ENCODE assay signal across 8 mouse cellular contexts in the genomic region with DNA sequence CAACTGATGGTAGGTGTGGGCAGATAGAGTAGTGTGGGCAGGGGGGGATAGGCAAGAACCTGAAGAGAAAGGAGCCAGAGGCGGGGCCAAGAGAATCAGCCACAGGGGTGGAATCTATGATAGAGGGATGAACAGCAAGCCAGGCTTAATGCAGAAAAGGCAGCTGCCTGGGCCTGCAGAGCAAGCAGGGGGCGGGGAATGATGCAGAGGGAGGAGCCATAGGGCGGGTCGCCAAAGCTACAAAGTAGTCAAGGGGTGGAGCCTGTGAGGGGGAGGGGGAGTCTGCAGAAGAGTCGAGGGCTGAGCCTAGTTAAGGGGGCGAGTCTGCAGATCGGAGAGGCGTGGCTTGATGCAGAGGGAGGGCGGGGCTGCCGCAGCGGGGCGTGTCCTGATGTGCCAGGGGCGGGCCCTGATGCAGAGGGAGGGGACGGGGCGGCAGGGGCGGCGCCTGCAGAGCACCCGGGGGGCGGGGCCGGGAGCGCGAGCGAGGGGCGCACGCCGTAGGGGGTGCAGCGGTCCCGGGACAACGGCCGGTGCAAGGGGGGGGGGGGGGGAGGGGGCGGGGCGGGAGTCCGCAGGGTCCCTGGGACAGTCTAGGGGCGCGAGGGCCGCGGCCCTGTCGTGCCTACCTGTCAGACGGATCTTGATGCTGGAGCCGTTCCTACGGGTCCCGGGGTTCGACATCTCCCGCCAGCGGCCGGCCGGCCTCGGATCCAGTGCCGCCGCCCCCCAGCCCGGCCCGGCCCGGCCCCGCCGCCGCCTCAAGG. TPM values are rescaled to one million over a fixed set of nuclear protein-coding genes. Genes with fewer than 3 reads are reported as not detected.
A peak's percentile ranks its signal among the peaks of the same experiment; 100 is the strongest.
DNase-seq lines count a peak whose midpoint lies in the region; ATAC-seq lines count a peak whose summit lies in the region.

No protein-coding gene starts in this region.

- H3K36me3 ChIP-seq in hindbrain, embryonic 12.5 days = no peaks in the 10 kb centered on the region

- peaks cover 40% of the 10 kb centered on the region for H3K4me1 ChIP-seq in hindbrain, embryonic 12.5 days

- H3K27me3 ChIP-seq in hindbrain, embryonic 12.5 days = peaks cover 8% of the 10 kb centered on the region

- H3K9me3 ChIP-seq in hindbrain, embryonic 12.5 days (replicated peaks) = no peaks in the 10 kb centered on the region

- under 1% methylated on average over 21 of the region's 56 CpGs for WGBS in hindbrain, embryonic 12.5 days

- ATAC-seq in hindbrain, embryonic 12.5 days (ENCODE audit: low FRiP score) = peak; percentile 83

- peak overlapping the region; percentile 92 for H3K27ac ChIP-seq in hindbrain, embryonic 12.5 days

- peak overlapping the region; percentile 81 for H3K4me2 ChIP-seq in hindbrain, embryonic 12.5 days (replicated peaks)

- peak overlapping the region; percentile 95 for H3K9ac ChIP-seq in hindbrain, embryonic 12.5 days

- H3K4me3 ChIP-seq in hindbrain, embryonic 12.5 days = peak overlapping the region; percentile 87

- peak; percentile 96 for DNase-seq in R1 (ENCODE audit: low read depth, low spot score)
- peak; percentile 90 to 92 for DNase-seq in cerebellum, postnatal 10 days
- peak; percentile 83 to 87 for DNase-seq in frontal cortex, postnatal 10 days (ENCODE audit: low spot score in 2 of 2)
- peak; percentile 72 to 78 for DNase-seq in layer of hippocampus, postnatal 36 days
- peak; percentile 90 for DNase-seq in lung, postnatal 25 days (ENCODE audit: low spot score)
- DNase-seq in retina, embryonic 14.5 days (ENCODE audit: low spot score) = peak; percentile 95
- DNase-seq in thymus, postnatal 36 days = peak; percentile 92 to 93

RNA-seq across cellular contexts. Expression of a gene that starts 0.6 kb away (rescaled TPM):
- 32.6 and 33.3 TPM in 2 replicates for polyA plus RNA-seq in hindbrain, embryonic 12.5 days (2016; fragmentation: Nextera tagmentation; extraction: Ambion mirVana)
- 10 to 100 TPM; 28.7 to 29.9 TPM for total RNA-seq in layer of hippocampus, postnatal 36 days (2021)

Comparison
In these comparisons a context has a peak if more than half of its experiments do, and no peak if none do; other contexts are left out.
1. Peak in every context shown above with its lines: DNase-seq, ATAC-seq, H3K4me3 ChIP-seq and H3K27ac ChIP-seq.